Mouse (Mus musculus) forebrain, postnatal 0 days (tissue): ENCODE measurements around the gene Ap5b1. TPM values are rescaled to one million over a fixed set of nuclear protein-coding genes. Genes with fewer than 3 reads are reported as not detected.

Source experiments
- ATAC-seq: fragments of 200-750 bp; cut with Nextera tagmentation; 2 replicates; pipeline ENCODE4 v1.8.0; 2017; ENCODE audit warnings: mild to moderate bottlenecking, moderate library complexity
- DNase-seq: peaks from one replicate; pipeline ENCODE4 v3.0.0-alpha.2; 2015
- H3K27ac ChIP-seq: fragments of 300-500 bp; sonication (generic); 2 replicates; pipeline ENCODE4 v1.5.1; 2014; ENCODE audit warnings: low read depth, mild to moderate bottlenecking, antibody characterized with exemption, low read length, moderate library complexity, mixed read lengths
- H3K27me3 ChIP-seq: fragments of 300-500 bp; sonication (generic); 2 replicates; pipeline ENCODE4 v1.6.1; 2014; ENCODE audit warnings: mild to moderate bottlenecking, low read length, mixed read lengths; ENCODE audit not compliant: insufficient read depth
- H3K36me3 ChIP-seq: fragments of 300-500 bp; sonication (generic); 2 replicates; pipeline ENCODE4 v1.6.1; 2014; ENCODE audit warnings: mild to moderate bottlenecking, moderate library complexity; ENCODE audit not compliant: insufficient read depth
- H3K4me1 ChIP-seq: fragments of 300-500 bp; sonication (generic); 2 replicates; pipeline ENCODE4 v1.6.1; 2014; ENCODE audit warnings: antibody characterized with exemption; ENCODE audit not compliant: insufficient read depth
- H3K4me2 ChIP-seq: fragments of 300-500 bp; sonication (generic); 2 replicates; pipeline ENCODE4 v1.6.1; 2014; ENCODE audit warnings: low read depth, mild to moderate bottlenecking, moderate library complexity
- H3K4me3 ChIP-seq: fragments of 300-500 bp; sonication (generic); 2 replicates; pipeline ENCODE4 v1.5.1; 2014; ENCODE audit warnings: low read depth, low read length, mixed read lengths
- H3K9ac ChIP-seq: fragments of 300-500 bp; sonication (generic); 2 replicates; pipeline ENCODE4 v1.6.1; 2014; ENCODE audit warnings: mild to moderate bottlenecking
- H3K9me3 ChIP-seq: fragments of 300-500 bp; sonication (generic); 2 replicates; pipeline ENCODE4 v1.6.1; 2016; ENCODE audit warnings: low read length
- CTCF ChIP-seq: sonication (generic); IDR thresholded peaks from 2 replicates; pipeline ENCODE4 v1.5.1; 2016; ENCODE audit warnings: antibody characterized with exemption, control low read depth, low read depth
- WGBS: fragments of 180-500 bp; shearing (Covaris S2); extraction: QIAGEN DNeasy Blood & Tissue Kit; methylation state at CpG from one replicate; pipeline ENCODE4 v1.1.7; 2014; 5-methylcytosine and 5-hydroxymethylcytosine counted together
- polyA plus RNA-seq: library from polyadenylated mRNA; unstranded; fragments of >200 nt; fragmentation: Nextera tagmentation; extraction: Ambion mirVana; gene quantifications from 2 replicates; pipeline ENCODE4 v1.2.1, GENCODE M21; 2015
- total RNA-seq: library from RNA; depleted of rRNA; stranded (reverse); fragments of >200 nt; gene quantifications from 2 replicates; pipeline ENCODE4 v1.2.3, GENCODE M21; 2014

Ap5b1 gene
- total and polyA plus RNA-seq, 2 experiments from 2014 or later = 1.6 to 9.0 TPM

GRCm38 (mm10) chr19:5538786-5539185, 29.0 kb upstream of the Ap5b1 start:
- Histone ChIP-seq H3K27ac (no peak overlapping the region), H3K4me1 (no peaks in the 10 kb centered on the region), H3K4me2 (no peak overlapping the region), H3K27me3 (no peaks in the 10 kb centered on the region), H3K36me3 (no peaks in the 10 kb centered on the region), H3K9ac (no peak overlapping the region), H3K4me3 (no peak overlapping the region), H3K9me3 (no peaks in the 10 kb centered on the region)
- no peak for ATAC-seq
- WGBS = 63% methylated on average over 8 of the region's 8 CpGs
- TF ChIP-seq CTCF = no peak
- no peak for DNase-seq

- Histone ChIP-seq H3K27me3 (no peaks in the 10 kb centered on the region), H3K4me2 (no peak overlapping the region), H3K4me3 (no peak overlapping the region), H3K9ac (no peak overlapping the region), H3K27ac (no peak overlapping the region), H3K9me3 (no peaks in the 10 kb centered on the region), H3K36me3 (no peaks in the 10 kb centered on the region), H3K4me1 (no peaks in the 10 kb centered on the region)
- no peak for TF ChIP-seq CTCF
- WGBS = 85% methylated on average over 9 of the region's 9 CpGs
- ATAC-seq = no peak
- DNase-seq = no peak
Observed at GRCm38 (mm10) chr19:5543362-5543761, 24.5 kb upstream of the Ap5b1 start.

- Histone ChIP-seq H3K9ac (no peak overlapping the region), H3K4me2 (no peak overlapping the region), H3K4me1 (no peaks in the 10 kb centered on the region), H3K9me3 (no peaks in the 10 kb centered on the region), H3K27ac (no peak overlapping the region), H3K4me3 (no peak overlapping the region), H3K27me3 (no peaks in the 10 kb centered on the region), H3K36me3 (no peaks in the 10 kb centered on the region)
- 63% methylated on average over 11 of the region's 11 CpGs for WGBS
- ATAC-seq (no peak), DNase-seq (no peak)
- TF ChIP-seq CTCF = no peak
Observed at GRCm38 (mm10) chr19:5544031-5544430, 23.8 kb upstream of the Ap5b1 start.

GRCm38 (mm10) chr19:5547471-5548056, 20.3 kb upstream of the Ap5b1 start:
- no peak overlapping the region for H3K4me2 ChIP-seq
- TF ChIP-seq CTCF = no peak
- no peak overlapping the region for H3K9ac ChIP-seq
- no peaks in the 10 kb centered on the region for H3K9me3 ChIP-seq
- DNase-seq = no peak
- H3K4me1 ChIP-seq = no peaks in the 10 kb centered on the region
- 76% methylated on average over 4 of the region's 4 CpGs for WGBS
- H3K27ac ChIP-seq = no peak overlapping the region
- no peak overlapping the region for H3K4me3 ChIP-seq
- no peaks in the 10 kb centered on the region for H3K27me3 ChIP-seq
- H3K36me3 ChIP-seq = no peaks in the 10 kb centered on the region
- ATAC-seq = no peak

- Histone ChIP-seq H3K27ac (no peak overlapping the region), H3K36me3 (no peaks in the 10 kb centered on the region), H3K9me3 (no peaks in the 10 kb centered on the region), H3K27me3 (peaks cover 16% of the 10 kb centered on the region), H3K9ac (no peak overlapping the region), H3K4me2 (no peak overlapping the region), H3K4me3 (no peak overlapping the region), H3K4me1 (no peaks in the 10 kb centered on the region)
- ATAC-seq (no peak), DNase-seq (no peak)
- no peak for TF ChIP-seq CTCF
- WGBS = 57% methylated on average over 8 of the region's 8 CpGs
Observed at GRCm38 (mm10) chr19:5553802-5554201, 14.0 kb upstream of the Ap5b1 start.

DNA sequence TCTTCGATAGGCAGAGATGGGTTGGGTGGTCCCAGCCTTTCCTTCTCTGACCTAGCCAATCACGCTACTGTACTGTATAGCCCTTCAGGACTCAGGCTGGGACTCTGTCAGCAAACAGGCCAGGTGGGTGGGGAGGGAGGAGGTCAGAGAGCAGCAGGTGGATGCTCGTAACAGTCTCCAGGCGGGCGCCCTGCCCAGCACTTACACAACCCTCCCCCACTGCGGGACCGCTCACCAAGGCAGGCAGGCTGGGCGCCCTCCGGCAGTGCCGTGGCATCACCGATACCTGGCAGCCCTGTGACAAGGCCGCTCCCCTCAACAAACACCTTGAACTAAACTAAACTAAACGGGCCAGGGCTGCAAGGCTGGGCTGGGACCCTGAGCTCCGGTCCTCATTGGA, 13.6 kb upstream of the Ap5b1 start:
- DNase-seq = no peak
- TF ChIP-seq CTCF = no peak
- H3K4me3 ChIP-seq = no peak overlapping the region
- ATAC-seq = no peak
- no peak overlapping the region for H3K4me2 ChIP-seq
- no peak overlapping the region for H3K9ac ChIP-seq
- no peak overlapping the region for H3K27ac ChIP-seq
- 80% methylated on average over 14 of the region's 14 CpGs for WGBS
- H3K27me3 ChIP-seq = peaks cover 20% of the 10 kb centered on the region
- H3K4me1 ChIP-seq = no peaks in the 10 kb centered on the region
- H3K9me3 ChIP-seq = no peaks in the 10 kb centered on the region
- H3K36me3 ChIP-seq = no peaks in the 10 kb centered on the region

DNA sequence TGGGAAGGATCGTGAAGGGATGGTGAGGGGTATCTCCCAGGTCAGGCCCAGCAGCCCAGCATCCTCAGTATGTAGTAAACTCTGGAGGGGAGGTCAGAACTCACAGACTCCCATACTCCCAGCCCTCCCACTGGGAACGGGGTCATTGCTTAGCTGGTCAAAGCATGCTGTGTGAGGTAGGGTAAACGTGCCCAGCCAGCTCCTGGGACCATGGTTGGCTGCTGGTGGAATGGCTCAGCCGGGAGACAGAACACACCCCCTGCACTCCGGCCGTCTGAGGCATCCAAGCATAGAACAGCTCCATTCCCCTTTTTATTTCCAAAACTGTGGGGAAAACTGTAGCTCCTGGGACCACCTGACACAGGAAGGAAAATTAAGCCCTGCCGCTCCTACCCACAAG, 9.7 kb upstream of the Ap5b1 start:
- DNase-seq (no peak), ATAC-seq (no peak)
- Histone ChIP-seq H3K36me3 (no peaks in the 10 kb centered on the region), H3K27me3 (peaks cover 54% of the 10 kb centered on the region), H3K4me3 (no peak overlapping the region), H3K27ac (no peak overlapping the region), H3K4me2 (no peak overlapping the region), H3K9me3 (no peaks in the 10 kb centered on the region), H3K9ac (no peak overlapping the region), H3K4me1 (no peaks in the 10 kb centered on the region; the same call in 1 of the 2 replicates)
- WGBS = 47% methylated on average over 7 of the region's 7 CpGs
- no peak for TF ChIP-seq CTCF
